Comparison of ENCODE assay signal across 18 mouse cellular contexts in the genomic region with DNA sequence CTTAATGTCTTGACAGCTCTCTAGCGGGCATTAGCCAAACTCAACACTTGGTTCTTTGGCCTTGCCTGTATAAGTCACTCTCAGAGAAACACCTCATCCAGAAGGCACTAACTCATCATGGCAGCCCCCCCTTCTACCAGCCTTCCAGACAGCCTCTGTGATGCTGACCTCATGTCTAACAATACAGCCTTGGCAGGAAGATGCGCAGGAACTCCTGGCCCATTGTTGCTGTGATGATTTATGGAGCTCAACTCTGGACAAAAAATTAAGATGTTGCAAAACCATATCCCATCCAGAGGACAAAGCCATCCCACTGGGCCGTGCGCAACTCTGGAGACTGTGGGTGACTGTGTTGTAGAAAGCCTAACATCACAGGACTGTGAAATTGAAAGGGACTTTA.
DNase-seq lines count a peak whose midpoint lies in the region; ATAC-seq lines count a peak whose summit lies in the region.
"Had no signal": no experiment of that assay in that cellular context is flagged by ENCODE, and none has a peak within 500 bp of the region (broad histone marks: within the 10 kb centered on the region; RNA-seq: fewer than 3 reads in every experiment).

No protein-coding gene starts in this region.

- H3K27ac ChIP-seq in kidney, embryonic 15.5 days, result no peak overlapping the region
- 0 out of 2 replicates have a peak overlapping the region, but pooled peaks have one; percentile 24 for H3K27ac ChIP-seq in embryonic facial prominence, embryonic 10.5 days (replicated peaks)
- H3K27ac ChIP-seq: hindbrain, embryonic 13.5 days; liver, embryonic 15.5 days; neural tube, embryonic 15.5 days had no signal

- 71% methylated on average over 4 of the region's 4 CpGs for WGBS in kidney, embryonic 15.5 days
- WGBS in embryonic facial prominence, embryonic 10.5 days, result 88% methylated on average over 4 of the region's 4 CpGs

- no peak for ATAC-seq in kidney, embryonic 15.5 days (replicated peaks; ENCODE audit: low FRiP score)
- ATAC-seq: inflammation-experienced regulatory T-cells, adult 6 months; midbrain, embryonic 16.5 days had no signal

- intact Hi-C loops in heart, postnatal 14 days (cut with DNase I), result no loop called here

- H3K4me2 ChIP-seq in kidney, embryonic 15.5 days, result no peak overlapping the region
- H3K4me2 ChIP-seq: heart, embryonic 11.5 days; hindbrain, embryonic 13.5 days; liver, embryonic 15.5 days; neural tube, embryonic 15.5 days had no signal

- no peaks in the 10 kb centered on the region; the same call in 1 of the 2 replicates for H3K27me3 ChIP-seq in kidney, embryonic 15.5 days
- H3K27me3 ChIP-seq in embryonic facial prominence, embryonic 10.5 days (replicated peaks; ENCODE audit: low read depth, poor library complexity, severe bottlenecking), result peaks cover 10% of the 10 kb centered on the region; the same call in 1 of the 2 replicates
- H3K27me3 ChIP-seq: hindbrain, embryonic 13.5 days; liver, embryonic 15.5 days; neural tube, embryonic 15.5 days had no signal

- no peaks in the 10 kb centered on the region for H3K9me3 ChIP-seq in kidney, embryonic 15.5 days (replicated peaks)
- no peaks in the 10 kb centered on the region for H3K9me3 ChIP-seq in embryonic facial prominence, embryonic 10.5 days
- H3K9me3 ChIP-seq: hindbrain, embryonic 13.5 days; liver, embryonic 15.5 days; neural tube, embryonic 15.5 days had no signal

- H3K36me3 ChIP-seq in kidney, embryonic 15.5 days, result no peaks in the 10 kb centered on the region
- H3K36me3 ChIP-seq in embryonic facial prominence, embryonic 10.5 days (replicated peaks), result no peaks in the 10 kb centered on the region
- H3K36me3 ChIP-seq: hindbrain, embryonic 13.5 days; liver, embryonic 15.5 days; neural tube, embryonic 15.5 days had no signal

- no peak overlapping the region for H3K4me3 ChIP-seq in kidney, embryonic 15.5 days (replicated peaks)
- no peak overlapping the region for H3K4me3 ChIP-seq in embryonic facial prominence, embryonic 10.5 days
- H3K4me3 ChIP-seq: hindbrain, embryonic 13.5 days; liver, embryonic 15.5 days; neural tube, embryonic 15.5 days had no signal

- H3K9ac ChIP-seq in kidney, embryonic 15.5 days, result no peak overlapping the region
- H3K9ac ChIP-seq: hindbrain, embryonic 13.5 days; liver, embryonic 15.5 days; neural tube, embryonic 15.5 days had no signal

- DNase-seq in kidney, adult 11 months, result peak; percentile 49
- DNase-seq in embryonic facial prominence, embryonic 10.5 days (ENCODE audit: low spot score), result no peak
- peak; percentile 49 for DNase-seq in kidney, adult 9 months
- DNase-seq in kidney, postnatal 4 days, result peak; percentile 22 to 45
- DNase-seq in cerebellum, postnatal 4 days (ENCODE audit: low spot score in 2 of 2), result no peak
- no peak for DNase-seq in heart, postnatal 14 days
- DNase-seq: cerebellum, adult 9-10 months; layer of hippocampus, postnatal 36 days; lung, postnatal 4 days; right cerebral cortex, postnatal 25 days; thymus, adult 2 months had no signal

- peaks cover 9% of the 10 kb centered on the region for H3K4me1 ChIP-seq in kidney, embryonic 15.5 days
- peaks cover 18% of the 10 kb centered on the region for H3K4me1 ChIP-seq in embryonic facial prominence, embryonic 10.5 days
- H3K4me1 ChIP-seq: hindbrain, embryonic 13.5 days; liver, embryonic 15.5 days; neural tube, embryonic 15.5 days had no signal

Comparison
In these comparisons a context has a peak if more than half of its experiments do, and no peak if none do; other contexts are left out.
1. DNase-seq: peak in kidney, adult 11 months (single experiment), kidney, adult 9 months (single experiment) and kidney, postnatal 4 days (2 of 2); none in embryonic facial prominence, embryonic 10.5 days (single experiment), cerebellum, postnatal 4 days (0 of 2) and heart, postnatal 14 days (0 of 2).